Mouse (Mus musculus) v-Abl transformed pro-B cells (cell line): ENCODE data around the gene Fgf15.

ENCODE experiments used
- in situ Hi-C, 2 experiments: fragments of 400-800 bp; cut with MboI; formaldehyde crosslinking; loops; one replicate each; pipeline ENCODE4 v1.15.1; 2025; ENCODE audit not compliant: unreplicated experiment in 2 of 2

Gene Fgf15

DNA sequence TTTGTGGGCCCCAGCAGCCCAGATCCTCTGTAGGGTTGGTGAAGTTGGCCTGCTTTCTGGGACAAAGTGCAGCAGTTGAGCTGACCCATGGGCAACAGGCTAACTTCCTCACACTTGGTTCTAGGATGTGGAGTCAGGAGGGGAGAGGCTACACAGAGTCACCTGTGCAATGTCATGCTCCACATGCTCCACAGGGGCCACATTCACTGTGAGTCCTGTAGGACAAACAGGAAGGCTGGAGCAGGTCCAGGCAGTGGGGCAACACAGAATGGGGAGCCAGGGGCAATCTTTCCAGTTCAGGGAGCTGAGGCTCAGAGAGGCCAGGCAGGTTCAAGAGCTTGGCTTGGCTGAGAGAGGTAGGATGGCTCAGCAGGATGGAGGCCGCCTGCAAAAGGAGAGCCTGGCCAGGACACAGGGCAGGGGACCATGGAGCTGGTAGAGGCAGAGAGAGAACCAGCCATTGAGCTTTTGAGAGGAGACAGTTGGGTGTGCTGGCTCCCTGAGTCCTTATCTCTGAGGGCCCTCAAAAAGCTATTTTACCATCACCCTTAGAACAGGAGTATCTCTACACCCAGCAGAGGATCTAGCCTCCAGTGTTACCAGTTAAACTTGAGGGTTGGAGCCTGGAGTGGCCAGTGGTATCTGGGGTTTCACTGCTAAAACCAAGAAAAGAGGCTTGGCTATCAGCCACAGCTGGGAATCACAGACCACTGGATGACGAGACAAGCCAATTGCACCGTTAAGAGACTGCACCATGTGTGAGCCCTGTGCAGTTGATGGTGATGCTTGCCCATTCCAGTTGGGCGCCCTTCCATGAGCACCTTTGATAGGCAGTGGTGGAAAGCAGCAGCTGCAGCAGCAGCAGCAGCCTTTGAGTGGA is 31.9 kb downstream of the Fgf15 start:
- in situ Hi-C loops: no loop called here

DNA sequence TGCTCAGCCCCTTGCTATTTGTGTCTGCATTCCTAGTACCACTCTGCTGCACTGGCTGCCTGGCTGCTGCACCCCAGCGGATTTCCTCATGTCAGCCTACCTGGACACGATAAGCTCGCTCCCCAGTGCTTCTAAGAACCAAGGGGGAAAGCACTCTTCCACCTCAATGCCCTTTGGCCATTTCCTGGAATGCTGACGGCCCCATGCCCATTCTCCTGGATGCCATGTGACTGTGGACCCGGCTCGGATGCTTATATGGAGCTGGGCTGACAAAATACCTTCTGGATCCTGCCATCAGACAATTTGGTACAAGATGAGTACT is 32.5 kb downstream of the Fgf15 start:
- in situ Hi-C loops: no loop called here

DNA sequence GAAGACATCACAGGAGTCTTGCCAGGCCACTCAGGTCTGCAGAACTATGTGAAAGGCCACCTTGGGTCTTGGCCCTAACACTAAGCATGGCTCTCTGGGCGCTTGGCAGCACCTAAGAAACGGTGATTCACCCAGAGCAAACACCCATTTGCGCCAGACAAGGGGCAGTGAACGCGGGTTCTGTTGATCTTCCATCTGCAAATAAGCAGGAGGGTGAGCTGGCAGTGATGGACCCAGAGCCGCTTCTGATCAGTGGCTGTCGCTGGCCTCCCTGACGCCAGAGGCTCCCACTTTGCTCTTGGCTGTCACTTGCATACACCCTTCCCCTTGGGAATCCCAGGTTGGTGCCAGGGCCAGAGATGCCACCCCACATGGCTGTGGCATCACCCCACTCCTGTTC is 33.2 kb downstream of the Fgf15 start:
- in situ Hi-C loops: no loop called here

DNA sequence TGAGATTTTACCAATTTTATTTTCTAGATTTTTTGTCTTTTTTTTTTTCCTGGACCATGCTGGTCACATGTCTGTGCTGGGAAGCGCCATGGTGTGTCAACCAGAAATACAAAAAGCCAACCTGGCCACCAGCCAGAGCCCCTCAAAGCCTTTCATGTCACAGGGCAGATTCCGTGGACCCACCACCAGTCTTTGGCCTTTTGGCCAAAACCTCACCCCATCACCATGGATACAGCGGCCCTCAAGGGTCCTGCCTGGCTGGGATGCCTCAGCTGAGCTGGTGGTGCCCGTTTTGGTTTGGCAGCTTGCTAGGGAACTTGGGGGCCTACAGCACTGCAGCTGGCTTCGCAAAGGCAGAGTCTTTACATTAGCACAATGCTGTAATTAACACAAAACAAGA is 33.6 kb downstream of the Fgf15 start:
- in situ Hi-C loops: no loop called here

DNA sequence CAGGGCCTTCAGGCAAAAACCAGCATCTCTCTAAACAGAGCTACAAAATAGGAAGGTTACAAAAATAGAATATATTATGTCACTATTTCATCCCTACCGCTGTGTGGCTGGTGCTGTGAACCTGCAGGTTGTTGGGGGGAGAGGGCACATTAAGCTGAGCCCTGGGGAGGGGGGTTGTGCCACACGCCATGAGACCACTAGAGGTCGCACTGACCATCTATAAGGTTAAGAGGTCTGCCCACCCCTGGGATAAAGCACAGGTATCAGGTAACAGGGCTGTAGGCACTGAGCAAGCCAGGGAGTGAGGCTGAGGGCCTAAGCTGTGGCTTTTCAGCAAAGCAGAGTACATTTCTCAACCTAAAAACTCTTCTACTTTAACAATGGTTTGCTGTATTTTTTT is 35.4 kb downstream of the Fgf15 start:
- in situ Hi-C loops: no loop called here

DNA sequence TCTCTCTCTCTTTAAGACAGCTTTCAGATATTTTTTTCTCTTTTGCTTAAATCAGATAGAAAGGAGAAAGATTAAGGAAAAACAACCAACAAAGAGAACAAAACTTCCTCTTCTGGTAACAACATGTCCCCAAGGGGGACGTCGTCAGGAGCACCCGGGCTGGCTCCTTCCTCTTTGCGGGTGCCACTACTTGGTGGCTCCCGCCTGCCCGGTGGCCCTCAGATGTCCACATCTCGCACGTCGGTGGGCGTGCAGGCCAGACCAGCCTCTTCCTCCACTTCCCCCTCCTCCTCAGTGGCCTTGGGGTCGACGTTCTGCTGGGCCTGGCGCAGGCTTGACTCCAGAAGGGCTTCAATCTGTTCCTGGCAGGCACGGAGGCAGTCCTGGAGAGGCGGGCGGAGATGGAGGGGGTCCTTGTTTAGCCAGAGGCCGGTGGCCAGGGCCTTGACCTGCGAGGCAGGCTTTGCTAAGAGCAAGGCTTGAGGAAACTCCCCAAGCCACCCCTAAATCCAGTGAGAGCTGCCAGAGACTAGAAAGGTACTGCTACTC is 36.1 kb downstream of the Fgf15 start:
- in situ Hi-C loops: no loop called here

DNA sequence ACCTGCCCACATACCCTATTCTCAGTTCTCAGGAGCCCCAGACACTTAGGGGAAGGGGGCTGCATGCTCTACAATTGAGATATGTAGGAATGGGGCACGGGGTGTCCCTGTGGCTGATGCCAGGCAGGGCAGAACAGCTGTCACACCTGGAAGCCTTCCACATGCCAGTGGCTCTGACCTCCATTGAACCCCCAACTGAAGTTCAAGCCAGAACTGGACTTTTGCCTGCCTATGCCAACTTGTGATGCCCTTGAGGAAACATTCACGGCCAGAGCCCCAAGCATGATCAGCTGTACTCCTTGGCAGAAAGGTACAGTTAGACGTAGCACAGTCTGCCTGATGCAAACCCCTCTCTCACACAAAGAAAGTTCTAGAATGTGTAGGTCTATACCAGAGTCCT is 37.0 kb downstream of the Fgf15 start:
- in situ Hi-C loops: no loop called here

DNA sequence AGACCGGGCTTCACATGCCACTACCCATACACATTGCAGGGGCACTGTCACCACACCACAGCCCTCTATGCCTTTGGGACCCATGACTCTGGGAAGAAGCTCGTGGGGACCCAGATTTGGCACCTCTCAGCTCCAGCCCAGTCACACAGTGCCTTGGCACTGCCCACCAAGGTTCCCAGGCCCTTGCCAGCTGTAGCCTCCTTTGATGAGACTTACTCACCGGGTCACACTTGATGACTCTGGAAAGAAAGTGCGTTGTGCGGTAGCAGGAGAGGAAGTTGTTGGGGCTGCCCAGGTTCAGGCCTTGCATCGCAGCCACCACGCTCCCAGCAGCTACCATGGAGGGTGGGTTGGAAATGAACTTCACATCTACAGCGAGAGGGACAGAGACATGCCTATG is 37.5 kb downstream of the Fgf15 start:
- in situ Hi-C loops: no loop called here

DNA sequence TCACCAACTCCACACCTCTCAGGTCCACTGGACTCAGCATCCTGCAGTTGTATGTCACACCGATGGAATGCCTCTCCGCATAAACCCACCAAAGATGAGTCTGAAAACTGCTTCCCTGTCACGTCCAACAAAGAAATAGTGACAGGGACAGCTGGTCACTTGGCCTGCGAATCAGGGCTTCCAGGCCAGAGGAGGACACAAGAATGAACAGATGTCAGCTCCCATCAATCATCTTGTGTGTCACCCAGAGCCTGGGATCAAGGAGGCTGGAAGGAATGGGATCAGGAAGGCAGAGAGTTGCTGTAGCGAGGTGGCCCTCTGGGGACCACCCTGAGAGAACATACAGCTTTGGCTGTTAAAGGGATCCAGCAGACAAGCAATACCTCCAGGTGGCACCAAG is 38.6 kb downstream of the Fgf15 start:
- in situ Hi-C loops: loop anchor here (5.0 kb wide), 3 partner anchors 162 to 307 kb away; no protein-coding TSS in a partner anchor

DNA sequence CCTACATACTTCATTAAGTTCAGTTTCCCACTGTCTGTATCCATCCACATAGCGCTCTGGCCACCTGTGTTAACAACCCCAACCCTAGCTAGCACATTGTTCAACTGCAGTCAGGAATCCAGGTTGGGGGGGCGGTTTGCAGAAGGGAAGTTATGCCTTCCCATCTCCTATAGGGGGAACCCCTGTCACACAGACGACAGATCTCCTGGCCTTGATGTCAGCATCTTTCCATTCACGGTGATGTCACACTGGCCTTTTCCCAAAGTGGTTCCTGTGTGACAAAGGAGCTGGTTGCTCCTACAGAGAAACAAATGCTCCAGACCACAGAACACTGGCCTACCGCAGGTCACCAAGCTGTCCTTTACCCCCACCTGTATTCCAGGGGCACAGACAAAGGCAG is 39.2 kb downstream of the Fgf15 start:
- in situ Hi-C loops: loop anchor here (5.0 kb wide), 3 partner anchors 162 to 307 kb away; no protein-coding TSS in a partner anchor

DNA sequence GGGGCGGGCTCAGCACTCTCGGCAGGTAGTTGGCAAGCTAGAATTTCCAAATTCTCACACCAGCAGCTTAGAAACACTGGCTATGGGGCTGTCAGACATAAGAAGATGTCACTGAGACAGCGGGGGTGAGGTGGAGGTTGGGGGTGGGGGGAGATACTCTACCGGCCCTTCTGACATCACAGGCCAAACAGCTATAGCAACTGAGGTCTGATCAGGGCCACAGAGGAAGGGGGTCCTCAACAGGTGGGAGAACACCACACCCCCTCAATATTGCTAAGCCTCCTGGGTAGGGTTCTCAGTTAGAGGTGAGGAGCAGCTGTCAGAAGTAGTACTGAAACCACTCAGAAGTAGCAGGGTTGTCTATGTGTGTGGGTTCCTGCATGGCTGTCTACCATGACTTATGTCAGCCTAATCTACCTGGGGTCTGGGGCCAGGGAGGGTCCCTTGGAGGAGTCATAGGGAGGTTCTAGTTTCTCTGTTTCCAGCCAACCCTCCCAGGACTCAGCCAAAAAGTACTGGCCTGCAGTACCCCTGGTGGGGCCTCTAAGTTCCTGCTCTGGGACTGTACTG is 40.1 kb downstream of the Fgf15 start:
- in situ Hi-C loops: loop anchor here (5.0 kb wide), 3 partner anchors 161 to 306 kb away; no protein-coding TSS in a partner anchor

DNA sequence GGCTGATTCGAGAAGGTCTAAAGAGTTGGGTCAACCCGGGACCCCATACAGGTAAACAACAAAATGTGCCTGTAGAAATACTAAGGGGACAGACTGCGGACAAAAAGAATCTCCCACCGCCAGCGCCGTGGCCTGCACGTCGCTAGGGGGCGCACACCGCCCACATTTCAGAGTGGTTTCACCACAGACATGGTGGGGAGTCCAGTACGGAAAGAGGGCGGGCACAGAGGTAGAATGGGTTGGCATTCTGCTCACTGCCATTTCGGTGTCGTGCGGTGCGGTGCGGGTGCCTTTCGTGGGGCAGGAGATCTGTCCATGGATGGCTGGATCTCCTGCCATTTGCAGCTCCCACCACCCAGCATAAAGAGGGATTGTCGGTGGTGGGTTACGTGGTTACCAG is 41.2 kb downstream of the Fgf15 start:
- in situ Hi-C loops: loop anchor here (5.0 kb wide), 3 partner anchors 160 to 305 kb away; no protein-coding TSS in a partner anchor

DNA sequence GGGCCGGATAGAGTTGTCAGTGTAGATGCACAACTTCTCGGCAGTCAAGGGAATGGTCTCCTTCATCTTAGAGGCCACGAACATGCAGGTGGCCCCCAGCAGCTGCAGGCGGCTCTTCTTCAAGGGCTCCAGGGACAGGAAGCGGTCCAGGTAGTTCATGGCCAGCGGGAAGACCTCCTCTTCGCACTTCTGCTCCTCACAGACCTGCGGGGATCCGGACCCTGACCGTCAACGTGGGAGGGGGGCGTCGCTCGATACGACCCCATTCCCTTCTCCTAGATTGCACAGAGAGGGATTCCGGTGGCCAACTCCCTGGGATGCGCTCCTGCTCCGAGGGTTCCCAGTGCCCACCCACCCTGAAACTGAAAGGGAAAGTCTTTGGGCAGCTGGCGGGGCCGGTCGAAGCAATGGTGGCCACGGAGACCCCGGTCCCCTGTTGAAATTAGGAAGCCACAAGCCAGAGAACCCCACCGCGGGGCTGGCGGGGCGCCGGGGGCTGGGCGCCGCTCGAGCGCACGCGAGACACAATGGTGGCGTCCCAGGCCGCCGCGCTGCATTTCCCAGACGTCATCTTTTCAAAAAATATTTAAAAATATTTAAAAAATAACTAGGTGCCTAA is 41.7 kb downstream of the Fgf15 start:
- in situ Hi-C loops: loop anchor here (5.0 kb wide), 3 partner anchors 159 to 304 kb away; no protein-coding TSS in a partner anchor

DNA sequence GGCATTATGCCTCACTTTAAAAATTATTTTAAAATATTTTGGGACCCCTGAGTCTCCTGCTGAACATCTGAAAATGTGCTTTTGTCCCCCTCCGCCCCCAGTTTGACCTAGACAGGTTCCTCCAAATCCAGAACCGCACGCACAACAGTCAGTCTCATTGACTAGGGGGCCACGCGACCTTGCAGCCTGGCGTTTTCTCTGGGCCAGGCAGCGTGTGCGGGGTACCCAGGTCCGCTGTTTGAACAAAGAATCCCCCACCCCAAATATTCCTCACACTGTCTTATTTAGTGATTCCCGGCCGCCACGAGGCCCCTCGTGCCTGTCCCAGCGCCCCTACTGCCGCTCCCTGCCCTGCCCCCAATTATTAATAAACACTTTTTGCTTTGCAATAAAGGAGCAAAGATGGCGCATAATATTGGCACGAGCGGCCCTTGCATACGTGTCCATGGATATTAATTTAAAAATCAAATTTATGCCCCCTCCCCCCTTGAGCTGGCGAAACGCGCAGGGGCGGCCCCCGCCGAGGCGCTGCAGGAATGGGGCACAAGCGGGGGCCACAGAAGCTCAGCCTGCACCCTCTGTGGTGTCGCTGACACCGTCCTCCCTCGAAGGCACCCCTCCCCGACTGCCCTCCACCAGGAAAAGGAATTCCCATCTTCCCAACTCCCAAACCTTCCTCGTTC is 42.5 kb downstream of the Fgf15 start:
- in situ Hi-C loops: loop anchor here (5.0 kb wide), 3 partner anchors 158 to 303 kb away; no protein-coding TSS in a partner anchor

DNA sequence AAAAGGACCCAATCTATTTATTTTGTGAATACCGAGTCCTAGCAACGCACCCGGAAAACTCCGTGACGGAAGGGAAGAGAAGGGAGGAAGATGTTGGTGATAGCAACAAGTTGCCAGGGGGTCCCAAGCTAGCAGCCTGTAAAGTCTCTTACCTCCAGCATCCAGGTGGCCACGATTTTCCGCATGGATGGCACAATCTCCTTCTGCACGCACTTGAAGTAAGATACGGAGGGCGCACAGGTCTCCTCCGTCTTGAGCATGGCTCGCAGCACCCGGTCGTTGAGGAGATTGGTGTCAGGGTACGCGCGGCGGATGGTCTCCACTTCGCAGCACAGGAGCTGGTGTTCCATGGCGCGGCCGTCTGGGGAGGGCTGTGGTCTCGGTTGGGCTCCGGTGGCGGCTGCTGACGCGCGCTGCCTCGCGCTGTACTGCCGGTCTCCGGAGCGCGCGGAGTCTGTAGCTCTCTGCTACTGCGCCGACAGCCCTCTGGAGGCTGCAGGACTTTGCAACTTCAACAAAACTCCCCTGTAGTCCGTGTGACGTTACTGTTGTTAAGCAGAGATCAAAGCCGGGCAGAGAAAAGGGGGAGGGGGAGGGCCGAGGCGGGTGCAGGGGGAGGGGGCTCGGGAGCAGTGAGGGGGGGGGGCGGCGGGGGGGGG is 43.1 kb downstream of the Fgf15 start, which contains the start of gene Ccnd1:
TSS of gene Ccnd1 (minus strand) at position 582 of the 659 bp plus-strand sequence.
- in situ Hi-C loops: loop anchor here (5.0 kb wide), 3 partner anchors 158 to 303 kb away; no protein-coding TSS in a partner anchor

DNA sequence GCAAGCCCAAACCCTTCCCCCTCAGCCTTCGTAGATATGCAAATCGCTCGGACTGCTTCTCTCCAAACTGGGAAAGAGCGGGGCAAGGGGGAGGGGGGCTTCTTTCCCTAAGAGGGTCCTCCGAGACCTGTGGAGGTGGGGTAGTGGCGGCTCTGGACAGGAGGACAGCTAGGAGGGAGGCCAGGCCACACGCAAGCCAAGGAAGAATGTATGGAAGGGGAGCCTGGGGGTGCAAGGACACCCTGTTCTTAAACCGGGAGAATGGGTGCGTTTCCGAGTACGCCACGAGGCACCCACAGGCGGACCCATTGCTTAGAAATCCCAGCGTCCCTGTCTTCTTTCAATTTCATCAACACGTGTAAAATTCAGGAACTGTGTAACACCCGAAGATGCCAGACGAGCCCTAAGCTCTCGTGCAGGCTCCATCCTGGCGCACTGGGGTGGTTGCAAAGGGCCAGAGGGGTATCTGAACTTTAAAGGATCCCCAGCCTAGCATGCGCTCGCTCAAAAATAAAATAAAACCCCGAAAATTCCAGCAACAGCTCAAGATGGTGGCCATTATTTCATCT is 43.8 kb downstream of the Fgf15 start:
- in situ Hi-C loops: no loop called here

DNA sequence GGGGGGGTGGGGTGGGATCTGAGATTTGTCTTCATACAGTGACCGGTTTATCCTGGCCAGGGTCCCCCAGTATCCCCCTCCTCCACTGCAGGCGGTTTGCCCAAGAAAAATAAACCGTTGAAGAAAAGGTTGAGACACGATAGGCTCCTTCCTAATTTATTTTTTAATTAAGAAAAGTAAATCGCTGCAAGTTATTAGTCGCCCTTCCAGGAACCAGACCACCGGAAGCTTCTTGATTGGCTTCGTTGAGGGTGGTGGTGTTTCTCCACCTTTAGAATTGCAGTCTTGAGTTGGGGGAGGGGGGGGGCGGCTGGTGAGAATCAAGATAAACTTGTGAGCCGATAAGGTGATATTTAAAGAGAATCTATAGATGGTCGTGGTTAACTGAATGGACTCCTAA is 44.3 kb downstream of the Fgf15 start:
- in situ Hi-C loops: no loop called here

DNA sequence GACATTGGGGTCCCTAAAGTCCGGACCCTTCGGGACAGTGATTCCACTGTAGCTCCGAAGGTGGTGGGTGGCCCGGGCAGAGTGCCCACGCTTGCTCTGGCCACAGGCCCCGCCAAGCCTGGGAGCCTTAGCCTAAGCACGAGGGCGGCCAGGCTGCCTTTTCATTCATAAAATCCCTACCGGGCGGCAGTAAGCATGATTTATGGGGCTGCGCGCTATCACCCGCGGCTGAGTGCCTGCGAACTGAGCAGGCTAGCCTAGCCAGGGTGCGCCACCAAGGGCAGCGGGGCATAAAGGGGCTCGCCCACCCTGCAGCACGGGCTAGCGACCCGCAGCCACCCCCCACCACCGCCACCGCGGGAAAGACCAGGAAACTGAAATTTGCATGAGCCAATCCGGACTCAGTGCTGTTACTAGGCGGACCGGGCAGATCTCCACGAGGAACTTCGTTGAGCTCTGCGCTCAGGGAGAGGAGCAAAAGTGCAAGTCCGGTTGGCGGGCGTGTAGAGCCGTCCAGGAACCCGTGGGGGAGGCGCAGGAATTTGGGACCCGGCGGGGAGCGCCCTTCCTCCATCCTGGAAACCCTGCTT is 45.0 kb downstream of the Fgf15 start:
- in situ Hi-C loops: no loop called here

DNA sequence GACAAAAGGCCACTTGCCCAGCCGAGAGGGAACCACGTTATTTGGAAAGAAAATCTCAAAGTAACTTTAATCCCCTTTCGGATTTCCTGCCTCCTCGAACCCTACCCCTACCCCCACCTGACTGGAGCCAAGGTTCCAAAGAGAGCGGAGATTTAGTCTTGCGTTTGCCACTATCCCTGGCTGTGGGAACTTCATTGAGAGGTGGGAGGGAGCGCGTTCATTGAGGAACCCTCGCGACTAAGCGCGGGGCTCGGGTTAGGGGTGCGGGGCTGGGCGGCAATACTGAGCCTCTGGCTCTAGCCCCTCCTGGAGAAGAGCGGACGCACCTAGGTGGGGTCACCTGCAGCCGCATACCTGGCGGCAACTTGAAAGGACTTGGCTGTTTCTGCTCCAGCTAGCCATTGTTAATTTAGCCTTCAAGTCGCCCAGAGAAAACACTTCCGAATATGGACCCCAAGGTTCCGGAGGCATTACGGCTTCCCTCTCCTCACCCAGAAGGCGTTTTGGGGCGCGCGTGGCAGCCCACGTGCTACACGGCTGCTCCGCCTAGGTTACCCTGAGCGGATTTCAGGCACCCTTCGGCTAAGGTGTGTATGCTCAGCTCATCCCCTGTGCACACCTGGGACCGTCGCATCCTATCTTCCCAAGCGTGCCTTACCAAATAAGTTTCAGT is 45.9 kb downstream of the Fgf15 start:
- in situ Hi-C loops: no loop called here
